Mouse (Mus musculus) gastrocnemius, postnatal 14 days (tissue): ENCODE data around the gene Fam53b. TPM values are rescaled to one million over a fixed set of nuclear protein-coding genes. Genes with fewer than 3 reads are reported as not detected.
A peak's percentile ranks its signal among the peaks of the same experiment; 100 is the strongest.

Experiments used
- DNase-seq: peaks from one replicate; pipeline ENCODE4 v3.0.0; 2021; ENCODE audit warnings: mixed read lengths
- intact Hi-C: fragments of 180-260 bp; cut with DNase I; formaldehyde crosslinking; loops from one replicate; pipeline ENCODE4 v1.15.1; 2025; ENCODE audit warnings: low total_unique reads
- long read RNA-seq, 2 experiments: library from polyadenylated mRNA; stranded (forward); transcript quantifications; one replicate each; pipeline ENCODE4 v2.0.0; 2021
- total RNA-seq, 2 experiments: library from RNA; stranded (reverse); gene quantifications; 2 replicates each; pipeline ENCODE4 v1.2.3; 2021

The Fam53b gene
- total RNA-seq, result 10 to 100 TPM; 19.5 to 24.1 TPM
- long read RNA-seq, experiment 1, full-length matches to known transcripts, result 2 of 7 reads
- long read RNA-seq, experiment 1, partial matches to known transcripts, result 0 of 7 reads
- long read RNA-seq, experiment 1, other reads (novel, unspliced or antisense), result 5 of 7 reads
- long read RNA-seq, experiment 2, full-length matches to known transcripts, result 3 of 14 reads
- long read RNA-seq, experiment 2, partial matches to known transcripts, result 0 of 14 reads
- long read RNA-seq, experiment 2, other reads (novel, unspliced or antisense), result 11 of 14 reads

DNA sequence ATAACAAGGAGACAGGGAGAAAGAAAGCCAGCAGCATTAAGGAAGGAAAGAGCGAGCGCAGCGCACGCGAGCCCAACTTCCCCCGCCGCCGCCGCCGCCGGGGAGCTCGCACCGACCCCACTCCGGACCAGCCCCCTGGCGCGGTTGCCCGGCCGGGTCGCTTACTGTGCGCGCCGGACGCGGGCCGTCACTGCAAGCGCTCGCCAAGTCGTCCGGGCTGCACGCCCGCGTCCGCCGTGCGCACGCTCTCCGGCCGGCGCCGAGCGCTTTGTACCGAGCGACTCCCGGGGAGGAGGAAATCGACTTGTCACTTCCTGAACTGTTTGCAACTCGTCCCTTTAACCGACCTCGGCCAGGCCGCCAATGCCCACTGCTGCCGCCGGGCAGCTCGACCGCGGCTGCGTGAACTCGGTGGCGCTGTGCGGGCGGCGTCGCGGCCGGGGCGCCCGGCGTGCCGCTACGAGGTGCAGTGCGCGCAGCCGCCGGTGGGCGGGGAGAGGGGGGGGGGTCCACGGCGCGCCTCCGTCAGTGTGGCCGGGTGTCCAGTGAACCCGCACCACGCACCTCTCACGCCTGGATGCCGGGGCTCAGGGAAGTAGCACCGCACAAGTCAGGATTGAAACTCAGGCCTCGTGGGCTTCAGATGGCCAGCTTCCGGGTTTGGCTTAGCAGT is at the start of gene Fam53b:
Fam53b (minus strand) TSS at position 471 of the 673 bp plus-strand sequence.
- intact Hi-C loops, result loop anchor here (2.0 to 10.0 kb wide), 3 partner anchors 76 to 191 kb away; no protein-coding TSS in a partner anchor
- DNase-seq, result peak; percentile 76

DNA sequence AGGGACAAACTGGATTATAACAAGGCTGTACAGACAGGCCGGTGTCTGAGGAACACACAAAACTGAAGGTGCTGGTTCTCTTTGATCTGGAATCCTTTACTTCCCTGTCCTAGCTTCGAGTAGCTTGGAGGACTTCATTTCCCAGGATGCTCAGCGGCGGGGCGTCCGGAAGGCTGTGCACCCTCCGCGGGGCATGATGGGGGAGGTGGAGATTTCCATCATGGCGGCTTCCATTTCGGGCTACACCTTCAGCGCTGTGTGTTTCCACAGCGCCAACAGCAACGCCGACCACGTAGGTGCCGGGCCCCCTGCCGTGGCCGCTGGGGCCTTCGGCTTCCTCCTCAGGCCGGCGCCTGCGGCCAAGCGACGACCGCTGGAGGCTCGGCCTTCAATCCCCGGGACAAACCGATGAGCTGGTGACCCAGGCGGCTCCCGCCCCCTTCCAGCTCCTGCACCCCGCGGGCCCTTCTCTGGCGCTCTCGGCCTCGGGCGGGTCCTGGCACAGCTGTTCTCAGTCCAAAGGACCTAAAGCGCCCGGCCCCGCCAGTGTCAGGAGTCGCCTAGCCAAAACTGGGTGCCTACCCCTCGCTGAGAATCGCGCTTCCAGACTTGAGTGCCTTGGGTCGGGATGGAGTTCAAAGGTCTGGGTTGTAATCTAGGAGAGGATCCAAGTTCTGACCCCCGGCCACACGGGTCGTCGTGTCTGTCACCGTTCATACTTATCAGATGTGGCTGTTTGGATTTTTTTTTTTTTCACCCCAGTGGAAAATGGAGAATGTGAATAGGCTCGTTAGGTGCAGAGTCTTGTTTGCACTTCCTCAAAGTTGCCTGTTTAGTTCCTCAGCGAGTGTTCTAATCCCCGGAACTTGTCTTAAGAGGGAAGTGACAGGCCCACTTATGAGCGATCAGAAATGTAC is 45.6 kb upstream of the Fam53b start, which contains the start of gene Abraxas2:
Abraxas2 (plus strand) TSS at position 184 of the 917 bp plus-strand sequence.
- intact Hi-C loops, result no loop called here
- DNase-seq, result peak; percentile 91

DNA sequence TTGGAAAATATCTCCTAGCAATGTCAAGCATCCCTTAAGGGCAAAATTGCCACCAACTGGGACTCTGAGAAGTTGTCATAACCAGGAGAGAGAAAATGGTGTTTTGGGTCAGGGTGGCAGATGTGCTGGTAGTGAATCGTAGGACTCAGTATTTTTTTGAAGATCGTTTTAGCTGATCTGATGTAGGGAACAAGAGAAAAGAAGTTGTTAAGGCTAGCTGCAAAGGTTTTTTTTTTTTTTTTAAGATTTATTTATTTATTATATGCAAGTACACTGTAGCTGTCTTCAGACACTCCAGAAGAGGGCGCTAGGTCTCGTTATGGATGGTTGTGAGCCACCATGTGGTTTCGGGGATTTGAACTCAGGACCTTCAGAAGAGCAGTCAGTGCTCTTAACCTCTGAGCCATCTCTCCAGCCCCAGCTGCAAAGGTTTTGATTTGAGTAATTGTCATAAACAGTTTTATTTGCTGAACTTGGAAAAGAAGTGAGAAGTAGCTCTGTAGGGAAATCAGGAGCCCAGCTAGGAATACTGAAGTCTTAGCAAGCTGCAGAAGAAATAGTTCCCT is 44.4 kb upstream of the Fam53b start:
- DNase-seq, result no peak
- intact Hi-C loops, result no loop called here

DNA sequence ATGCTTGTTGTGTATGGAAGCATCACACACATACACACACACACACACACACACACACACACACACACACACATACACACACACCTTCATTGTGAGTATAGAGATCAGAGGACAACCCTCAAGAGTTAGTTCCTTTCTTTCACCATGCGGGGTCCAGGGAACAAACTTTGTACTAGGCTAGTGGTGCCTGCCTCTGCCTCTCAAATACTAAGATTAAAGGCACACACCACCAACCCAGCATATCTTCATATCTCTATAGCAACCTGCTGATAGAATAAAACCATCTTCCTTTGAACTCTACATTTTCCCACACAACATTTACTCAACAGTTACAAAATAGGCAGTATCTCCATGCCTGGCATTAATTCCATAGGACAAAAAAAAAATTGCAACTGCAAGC is 42.4 kb upstream of the Fam53b start:
- no peak for DNase-seq
- intact Hi-C loops, result no loop called here

DNA sequence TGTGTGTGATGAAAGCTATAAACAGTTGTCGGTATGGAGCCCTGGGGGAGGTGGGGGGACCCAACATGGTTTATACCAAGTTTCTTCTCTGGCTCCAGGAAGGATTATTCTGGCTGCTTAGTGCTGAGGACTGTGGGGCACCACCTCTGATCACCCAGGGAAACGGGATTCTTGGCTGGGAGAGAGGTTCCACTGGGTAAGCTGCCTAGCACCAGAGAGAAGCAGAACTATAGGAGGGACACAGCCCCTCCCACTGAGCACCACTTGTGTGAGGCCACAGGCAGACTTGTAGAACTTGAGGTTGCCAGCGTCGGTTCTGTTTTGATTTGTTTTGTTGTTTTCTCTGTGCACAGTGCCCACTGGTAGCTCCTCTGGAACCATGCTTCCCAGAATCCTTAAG is 40.3 kb upstream of the Fam53b start:
- DNase-seq, result no peak
- intact Hi-C loops, result no loop called here

DNA sequence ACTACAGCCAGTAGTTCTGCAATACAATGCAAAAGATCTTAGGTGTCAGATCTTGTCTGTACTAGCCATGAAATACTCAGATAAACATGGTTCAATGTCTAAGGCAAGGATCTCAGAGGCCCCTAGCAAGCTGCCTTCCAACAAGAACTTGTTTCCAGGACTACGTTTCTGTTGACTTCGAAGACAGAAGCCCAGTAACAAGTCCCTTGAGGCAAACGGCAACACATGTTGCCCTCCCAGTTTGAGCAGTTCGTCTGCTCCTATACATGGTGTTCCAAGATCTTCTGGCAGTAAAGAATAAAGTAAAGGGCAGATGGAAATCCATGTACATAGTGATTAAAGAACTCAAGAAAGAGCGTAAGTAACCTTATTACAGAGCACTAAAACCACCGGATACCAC is 39.7 kb upstream of the Fam53b start:
- intact Hi-C loops, result no loop called here
- DNase-seq, result no peak

DNA sequence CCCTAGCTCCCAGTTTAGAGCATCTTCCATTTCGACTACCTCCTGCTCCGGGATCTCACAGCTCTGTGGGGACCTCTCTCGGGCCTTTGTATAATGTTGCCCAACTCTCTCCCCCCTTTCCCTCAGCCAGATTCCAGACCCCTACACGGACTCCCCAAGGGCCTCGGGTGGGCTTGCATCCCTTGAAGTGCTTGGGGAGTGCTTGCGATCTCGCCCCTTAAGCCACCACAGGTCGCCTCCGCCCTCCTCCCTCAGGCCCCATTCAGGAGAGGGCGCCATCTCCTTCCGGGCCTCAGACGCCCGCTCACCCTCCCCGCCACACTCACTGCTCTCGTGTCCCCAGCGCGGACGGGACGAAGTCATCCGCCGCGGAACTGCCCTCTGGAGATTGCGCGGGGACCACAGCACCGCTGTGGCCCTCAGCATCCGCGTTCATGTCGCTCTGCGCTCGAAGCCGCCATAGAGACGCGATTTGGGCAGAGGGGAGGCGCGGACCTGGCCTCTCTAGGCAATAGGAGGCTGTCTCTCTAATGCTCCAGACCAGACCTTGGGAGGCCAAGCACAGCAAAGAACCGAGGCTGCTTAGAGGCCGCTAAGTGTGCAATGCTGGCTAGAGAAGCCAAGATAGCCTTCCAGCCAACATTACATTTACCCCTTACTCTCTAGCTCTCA is 38.6 kb upstream of the Fam53b start, which contains the start of gene Eef1akmt2:
Eef1akmt2 (minus strand) TSS at position 501 of the 672 bp plus-strand sequence.
- intact Hi-C loops, result no loop called here
- peak; percentile 78 for DNase-seq

DNA sequence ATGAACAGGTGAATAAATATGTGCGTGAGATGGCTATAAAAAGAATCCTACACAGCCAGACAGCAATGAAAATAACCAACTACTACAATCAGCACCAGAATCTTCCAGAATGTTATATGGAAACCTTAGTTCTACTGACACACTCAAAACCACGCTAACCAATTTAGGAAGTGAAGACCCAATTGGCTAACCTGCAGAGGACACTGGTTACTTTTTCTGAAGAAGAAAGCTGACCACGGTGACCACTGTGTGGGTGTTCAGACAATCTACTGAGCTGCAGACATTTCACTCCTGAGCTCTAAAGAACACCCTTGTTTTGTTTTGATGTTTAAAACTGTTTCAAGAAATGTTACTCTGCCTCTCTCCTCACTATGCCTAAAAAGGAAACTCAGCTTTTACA is 29.5 kb upstream of the Fam53b start:
- intact Hi-C loops, result no loop called here

DNA sequence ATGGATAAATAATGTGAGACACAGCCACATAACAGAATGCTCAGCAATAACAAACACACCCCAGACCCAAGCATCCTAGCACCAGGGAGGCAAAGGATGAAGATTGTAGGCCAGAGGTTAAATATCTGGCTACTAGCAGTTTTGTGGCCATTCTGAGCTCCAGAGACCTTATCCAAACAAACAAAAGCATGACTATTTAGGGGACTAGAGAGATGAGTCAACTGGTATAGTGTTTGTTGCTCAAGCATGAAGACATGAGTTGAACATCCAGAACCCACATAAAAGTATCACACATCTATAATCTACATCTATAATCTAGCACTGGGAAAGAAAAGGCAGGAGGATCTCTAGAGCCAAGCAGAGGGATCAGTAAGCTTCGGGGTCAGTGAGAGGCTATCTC is 28.8 kb upstream of the Fam53b start:
- DNase-seq, result no peak
- intact Hi-C loops, result no loop called here

More for the DNA sequence above, 29.5 kb upstream of the Fam53b start:
- no peak for DNase-seq

DNA sequence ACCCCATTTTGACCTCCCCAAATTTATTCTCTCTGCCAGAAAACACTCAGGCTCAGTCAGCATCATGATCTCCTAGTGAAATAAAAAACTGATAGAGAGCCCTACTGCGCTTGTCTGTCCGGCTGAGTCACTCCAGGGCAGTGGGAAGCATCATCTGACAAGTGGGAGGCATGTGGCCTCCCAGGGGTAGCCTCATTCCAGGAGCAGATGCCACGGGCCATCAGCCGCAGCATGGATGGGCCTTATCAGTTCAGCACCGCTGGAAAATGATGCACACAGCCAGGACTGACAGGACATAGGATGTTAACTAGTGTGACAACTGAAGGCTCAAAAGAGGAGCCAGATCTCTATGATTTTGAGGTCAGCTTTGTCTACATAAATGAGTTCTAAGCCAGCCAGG is 27.6 kb upstream of the Fam53b start:
- DNase-seq, result no peak
- intact Hi-C loops, result no loop called here

DNA sequence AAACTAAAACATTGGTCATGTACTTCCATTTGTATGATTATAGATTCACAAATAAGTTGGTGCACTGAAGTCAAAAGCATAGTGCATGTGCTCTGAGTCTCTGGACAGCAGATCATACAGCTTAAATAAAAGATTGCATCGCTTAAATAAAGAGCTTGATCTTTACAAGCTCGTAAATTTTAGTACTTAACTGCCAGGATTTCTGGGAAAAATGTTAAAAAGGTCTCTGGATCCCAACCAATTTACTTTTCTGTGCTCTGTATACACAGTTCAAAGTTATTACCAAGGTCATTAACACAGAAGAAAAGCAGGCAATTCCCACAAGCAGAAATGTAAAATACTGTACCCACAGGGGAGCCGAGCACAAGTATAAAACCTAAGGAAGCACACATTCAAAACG is 17.3 kb upstream of the Fam53b start:
- intact Hi-C loops, result no loop called here

DNA sequence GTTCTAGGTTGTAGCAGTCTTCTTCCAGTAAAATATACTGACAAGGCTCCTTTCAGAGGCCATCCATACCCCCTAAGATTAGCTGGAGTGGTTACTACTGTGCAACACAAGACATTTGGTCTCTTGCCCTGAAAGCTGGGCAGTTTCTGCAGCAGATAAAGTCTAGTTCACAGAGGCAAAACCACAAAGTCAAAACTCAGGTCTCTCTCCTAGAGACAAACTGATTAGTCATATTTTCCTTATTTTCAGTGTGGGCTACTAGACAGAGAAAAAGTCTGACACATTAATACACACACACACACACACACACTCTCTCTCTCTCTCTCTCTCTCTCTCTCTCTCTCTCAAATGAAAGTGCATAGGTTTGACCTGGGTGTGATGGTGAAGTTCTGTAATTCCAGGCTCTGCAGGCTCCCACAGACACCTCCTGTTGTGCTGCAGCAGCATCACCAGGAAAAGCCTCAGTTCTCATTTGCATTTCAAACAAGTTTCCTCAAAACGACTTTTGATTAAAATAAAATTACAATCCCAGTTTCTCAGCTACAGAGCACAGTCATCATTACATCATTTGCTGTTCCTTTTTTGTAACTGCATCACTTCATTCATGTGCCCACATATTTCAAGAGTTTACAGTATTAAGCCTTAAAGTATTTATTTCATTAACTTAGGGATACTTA is 10.8 kb upstream of the Fam53b start:
- intact Hi-C loops, result no loop called here
- DNase-seq, result no peak

More for the DNA sequence above, 17.3 kb upstream of the Fam53b start:
- no peak for DNase-seq

DNA sequence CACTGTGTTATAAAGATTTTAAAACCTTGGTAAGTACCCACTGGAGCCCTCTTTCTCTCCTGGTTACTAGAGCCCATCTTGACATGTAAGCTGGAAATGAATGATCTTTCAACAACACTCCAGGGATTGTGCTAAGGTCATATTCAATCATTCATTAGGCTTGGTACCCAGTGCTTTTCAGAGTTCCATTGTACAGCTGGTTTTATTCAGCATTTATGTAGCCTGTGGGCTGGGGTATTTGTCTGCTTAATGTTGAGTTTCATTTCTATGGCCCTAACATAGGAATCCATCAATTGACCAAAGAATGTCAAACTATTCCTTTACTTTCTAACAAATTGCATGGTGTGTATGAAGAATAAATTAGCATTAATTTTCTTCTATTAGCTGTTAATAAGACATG is 10.1 kb upstream of the Fam53b start:
- intact Hi-C loops, result no loop called here
- DNase-seq, result no peak

DNA sequence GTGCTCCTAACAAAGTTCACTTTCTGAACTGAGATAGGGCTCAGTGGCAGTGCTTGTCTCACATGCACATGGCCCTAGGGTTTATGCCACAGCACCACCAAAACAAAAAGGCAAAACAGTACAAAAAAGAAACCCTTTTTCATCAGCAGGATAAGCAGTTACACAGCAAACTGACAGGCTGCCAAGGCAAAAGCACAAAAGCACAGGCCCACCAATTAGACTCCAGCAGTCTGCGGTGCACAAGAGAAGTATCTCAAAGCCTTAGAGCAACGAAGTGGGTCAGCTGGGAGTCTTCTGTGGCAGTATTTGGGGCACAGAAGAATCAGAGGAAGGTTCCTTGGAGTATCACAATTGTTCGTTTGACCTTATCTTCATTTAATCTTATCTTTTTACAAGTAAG is 7.0 kb upstream of the Fam53b start:
- no peak for DNase-seq
- intact Hi-C loops, result no loop called here

DNA sequence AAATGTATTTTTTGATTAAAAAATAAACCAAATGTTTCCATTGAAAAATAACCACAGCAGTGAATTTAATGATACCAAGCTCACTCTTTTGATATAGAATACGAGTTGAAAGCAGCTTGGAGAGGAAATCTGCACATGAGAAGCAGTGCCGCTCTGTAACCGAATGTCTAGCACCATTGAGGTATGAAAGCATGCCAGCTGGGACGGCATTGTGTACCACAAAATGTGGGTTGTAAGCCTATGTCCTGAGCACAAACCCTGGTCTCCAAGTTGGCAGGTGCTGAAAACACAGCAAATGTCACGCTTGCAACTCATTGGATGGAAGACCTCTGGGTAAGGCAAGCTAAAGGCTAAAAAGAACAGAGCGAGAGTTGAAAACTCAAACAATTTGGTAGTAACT is 3.4 kb upstream of the Fam53b start:
- intact Hi-C loops, result loop anchor here (10.0 kb wide), 1 partner anchor 188 kb away; no protein-coding TSS in a partner anchor
- DNase-seq, result no peak

DNA sequence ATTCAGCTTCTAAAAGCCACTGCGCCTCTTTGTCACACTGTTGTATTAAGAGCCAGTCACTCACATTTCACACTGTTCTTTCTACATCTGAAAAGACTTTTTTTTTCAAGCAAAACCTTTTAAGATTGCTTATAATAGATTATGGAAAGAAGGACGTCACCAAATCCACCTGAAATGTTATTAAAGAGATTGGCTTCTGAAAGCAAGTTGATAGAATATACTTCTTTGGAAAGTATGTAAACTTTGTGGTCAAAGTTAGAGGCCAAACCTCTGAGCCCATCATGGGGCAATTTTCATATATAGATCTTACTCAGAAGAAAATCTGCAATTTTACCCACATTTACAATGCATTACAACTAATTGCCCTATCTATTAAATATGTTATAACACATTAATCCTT is 2.8 kb upstream of the Fam53b start:
- DNase-seq, result no peak
- intact Hi-C loops, result loop anchor here (10.0 kb wide), 1 partner anchor 188 kb away; no protein-coding TSS in a partner anchor

DNA sequence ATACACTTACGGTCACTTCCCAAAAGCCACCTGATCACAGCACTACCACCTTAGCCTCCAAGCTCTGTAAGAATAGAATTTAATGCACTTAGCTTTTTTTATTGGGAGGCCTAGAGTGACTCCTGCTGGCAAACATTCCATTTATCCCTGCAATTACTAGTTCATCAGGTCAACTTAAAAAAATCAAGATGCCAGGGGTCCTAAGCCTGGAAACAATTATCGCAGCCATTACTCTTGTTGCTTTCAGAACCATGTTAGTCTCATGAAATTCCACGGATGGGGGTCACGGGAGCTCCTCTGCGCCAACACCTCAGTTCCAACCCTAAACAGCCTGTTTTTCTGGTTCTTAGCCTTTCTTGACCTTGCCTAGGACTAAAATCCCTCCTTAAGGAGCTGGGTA is 1.4 kb upstream of the Fam53b start:
- intact Hi-C loops, result loop anchor here (2.0 to 10.0 kb wide), 2 partner anchors 158 to 190 kb away; no protein-coding TSS in a partner anchor
- no peak for DNase-seq

DNA sequence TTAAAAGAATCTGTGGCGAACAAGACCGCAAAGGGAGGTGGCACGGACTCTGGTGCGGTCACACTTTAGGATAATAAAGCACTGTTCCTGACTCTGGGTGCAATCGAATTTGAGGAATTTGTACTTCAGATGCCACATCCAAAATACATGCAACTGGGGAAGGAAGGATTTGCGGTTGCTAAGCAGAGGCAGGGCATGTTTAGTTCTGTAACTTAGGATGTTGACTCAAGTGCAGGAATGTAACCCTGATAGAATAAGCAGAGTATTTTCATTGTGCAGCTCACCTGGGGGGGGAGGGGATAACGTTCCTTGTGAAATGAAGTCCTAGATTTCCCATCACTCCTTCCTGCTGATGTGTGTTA is 384 bp upstream of the Fam53b start:
- intact Hi-C loops, result loop anchor here (2.0 to 10.0 kb wide), 3 partner anchors 77 to 191 kb away; no protein-coding TSS in a partner anchor

More for the DNA sequence above, 384 bp upstream of the Fam53b start:
- no peak for DNase-seq
